Mouse (Mus musculus): ENCODE measurements at regions not wholly inside any gene's neighbourhood (a gene's known extent, or its start where the extent isn't known, plus 50 kb on each side); places are given as distances from the start of the nearest gene placed in this dataset.
"Not testable (repeated sequence)": the region's sequence is repeated elsewhere in the genome, so short reads cannot be mapped to it uniquely, and the experiment has no call there.

DNA sequence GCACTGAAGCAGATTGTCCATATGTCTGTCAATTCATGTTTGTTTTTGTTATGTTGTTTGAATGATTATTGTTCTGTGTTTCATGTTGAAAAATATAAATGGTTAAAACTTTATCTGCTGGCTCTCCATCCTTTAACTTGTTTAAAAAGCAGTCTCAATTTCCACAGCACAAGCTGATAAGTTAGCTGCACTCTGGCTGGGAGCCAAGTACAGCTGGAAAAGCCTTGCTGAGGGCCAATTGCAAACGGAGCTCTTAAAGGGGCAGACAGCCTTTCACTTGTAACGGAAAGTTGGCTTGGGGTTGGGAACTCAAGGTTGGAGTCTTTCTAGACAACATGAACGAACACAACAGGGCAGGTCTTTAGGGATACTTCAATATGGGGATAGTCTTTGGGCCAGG, 462.0 kb downstream of the Gm11232 start:
- not testable (repeated sequence) for TF ChIP-seq CTCF, EP300 (IDR thresholded peaks at IDR 0.05; ENCODE audit: low read depth)
